Mouse (Mus musculus) heart, postnatal 0 days (tissue): ENCODE measurements around the gene Nsrp1.

Source experiments
- CTCF ChIP-seq: IDR thresholded peaks from 2 replicates; pipeline ENCODE4 v1.5.1; 2016; ENCODE audit warnings: antibody characterized with exemption, control low read depth, low read depth
- EP300 ChIP-seq: IDR thresholded peaks from 2 replicates; pipeline ENCODE4 v1.6.1; 2016; ENCODE audit warnings: antibody characterized with exemption, low read depth

DNA sequence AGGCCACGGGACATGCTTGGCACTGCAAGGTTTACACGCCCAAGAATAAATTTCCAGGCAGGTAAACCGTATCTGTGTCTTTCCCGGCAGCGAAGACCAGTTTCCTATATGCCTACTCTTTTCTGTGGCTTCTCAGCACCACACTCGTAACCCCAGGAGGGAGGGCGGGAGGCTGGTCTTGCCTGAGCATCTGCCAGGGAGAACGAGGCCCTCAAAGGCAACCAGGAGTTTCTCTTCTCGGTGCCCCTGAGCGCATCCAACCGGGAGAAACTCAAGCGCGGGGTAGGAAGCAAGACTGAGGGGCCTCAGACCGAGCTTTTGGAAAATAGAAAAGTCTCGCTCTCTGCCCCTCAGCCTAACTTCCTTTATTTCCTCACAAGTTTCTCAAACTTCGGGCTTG lies 443 bp downstream of the Nsrp1 start:
- no peak for TF ChIP-seq EP300
- no peak for TF ChIP-seq CTCF
